Mouse (Mus musculus) heart, postnatal 25 days (tissue): ENCODE measurements around the gene Hdgfl3. TPM values are rescaled to one million over a fixed set of nuclear protein-coding genes. Genes with fewer than 3 reads are reported as not detected.

Source experiments
- DNase-seq: peaks from one replicate; pipeline ENCODE4 v3.0.0; 2022; ENCODE audit warnings: low spot score
- intact Hi-C: fragments of 180-260 bp; cut with DNase I; formaldehyde crosslinking; loops from one replicate; pipeline ENCODE4 v1.15.1; 2025
- total RNA-seq, 2 experiments: library from RNA; stranded (reverse); gene quantifications; 2 replicates each; pipeline ENCODE4 v1.2.3; 2021

Gene Hdgfl3
- total RNA-seq, 2 experiments from 2014 or later, result 6.6 to 7.2 TPM

DNA sequence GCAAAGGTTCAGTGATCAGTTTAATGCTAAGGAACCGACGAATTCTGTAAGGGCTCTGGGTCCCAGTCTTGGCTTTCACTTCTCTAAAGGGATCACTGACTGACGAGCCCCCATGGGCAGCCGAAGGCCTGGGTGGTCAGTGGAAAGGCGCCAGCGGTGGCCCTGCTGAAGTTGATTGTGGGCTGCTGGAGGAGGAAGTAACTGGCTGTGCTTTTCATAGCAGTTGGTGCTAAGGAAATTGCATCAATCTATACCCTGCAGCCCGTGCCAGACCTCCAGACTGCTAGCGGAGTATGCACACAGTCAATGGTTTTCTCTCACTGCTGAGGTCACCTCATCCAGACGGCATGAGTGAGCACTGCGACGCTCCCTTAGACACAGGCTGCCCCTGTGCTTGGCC, 74.2 kb downstream of the Hdgfl3 start:
- intact Hi-C loops, result loop anchor here (5.0 to 10.0 kb wide), 2 partner anchors 73 to 415 kb away; partner anchors contain the start of gene 3110040N11Rik
- no peak for DNase-seq

GRCm38 (mm10) chr7:81858968-81859721, 75.1 kb downstream of the Hdgfl3 start, which contains the start of gene Tm6sf1:
Tm6sf1 (plus strand) TSS chr7:81859001.
- no peak for DNase-seq
- intact Hi-C loops, result loop anchor here (2.0 kb wide), 1 partner anchor 30 kb away; the partner anchor contains the start of gene Btbd1

- intact Hi-C loops, result loop anchor here (2.0 kb wide), 1 partner anchor 29 kb away; the partner anchor contains the start of gene Btbd1
- no peak for DNase-seq
Measured at GRCm38 (mm10) chr7:81858236-81858635, 76.0 kb downstream of the Hdgfl3 start.

- no peak for DNase-seq
- intact Hi-C loops, result no loop called here
Measured at GRCm38 (mm10) chr7:81856221-81856620, 78.1 kb downstream of the Hdgfl3 start.

DNA sequence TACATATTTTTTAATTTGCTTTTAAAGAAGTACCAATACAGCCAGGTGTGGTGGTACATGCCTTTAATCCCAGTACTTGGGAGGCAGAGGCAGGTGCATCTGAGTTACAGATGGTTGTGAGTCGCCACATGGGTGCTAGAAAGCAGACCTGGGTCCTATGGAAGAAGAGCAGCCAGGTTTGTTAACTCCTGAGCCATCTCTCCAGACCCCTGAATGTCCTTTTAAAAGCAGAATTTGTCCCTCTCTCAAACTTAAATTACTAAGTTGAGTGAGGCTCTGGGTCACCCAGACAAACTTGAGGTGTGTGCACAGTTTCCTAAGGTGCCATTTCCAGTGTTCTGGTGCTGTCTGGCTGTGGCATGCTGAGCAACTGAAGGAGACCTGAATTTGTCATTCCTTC, 78.6 kb downstream of the Hdgfl3 start, which contains the start of gene Gm10160:
Gene Gm10160, minus strand, starts transcription at position 101 of the 400 bp plus-strand sequence.
- DNase-seq, result no peak
- intact Hi-C loops, result no loop called here

DNA sequence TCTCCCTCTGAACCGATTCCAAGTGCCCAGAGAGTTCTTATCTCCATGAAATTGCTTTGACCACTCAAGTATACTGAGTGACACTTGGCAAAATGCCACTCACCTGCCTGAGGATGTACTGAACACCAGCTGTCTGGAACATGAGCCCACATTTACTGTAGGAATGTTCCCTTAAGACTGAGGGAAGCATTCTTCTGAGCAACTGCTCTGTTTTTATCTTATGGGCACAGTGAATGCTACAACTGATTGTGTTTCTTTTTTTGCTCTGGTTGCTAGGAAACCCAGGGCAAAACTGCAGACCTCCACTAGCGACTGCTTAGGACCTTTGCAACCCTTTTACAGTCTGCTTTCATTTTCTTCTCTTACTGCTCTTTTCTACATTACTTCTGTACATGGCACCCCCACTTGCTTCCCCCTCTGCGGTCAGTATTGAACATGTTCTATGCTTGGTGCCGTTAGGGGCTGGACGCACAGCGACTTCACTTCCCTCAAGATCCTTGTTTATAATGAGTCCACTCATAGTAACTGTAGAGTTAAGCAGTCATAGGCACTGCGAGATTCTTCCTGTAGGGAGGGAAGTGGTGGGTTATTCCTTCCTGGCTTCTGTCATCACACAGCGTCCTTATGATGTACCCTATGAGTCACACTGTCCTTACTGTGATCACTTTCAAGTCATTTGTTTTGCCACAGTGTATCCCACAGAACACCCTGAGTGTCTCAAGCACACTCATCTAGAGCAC, 79.5 kb downstream of the Hdgfl3 start:
- intact Hi-C loops, result no loop called here
- DNase-seq, result no peak

- intact Hi-C loops, result no loop called here
- no peak for DNase-seq
Measured at GRCm38 (mm10) chr7:81851706-81852105, 82.6 kb downstream of the Hdgfl3 start.

GRCm38 (mm10) chr7:81850171-81850570, 84.1 kb downstream of the Hdgfl3 start:
- no peak for DNase-seq
- intact Hi-C loops, result no loop called here

- intact Hi-C loops, result no loop called here
- no peak for DNase-seq
Measured at GRCm38 (mm10) chr7:81849633-81850032, 84.6 kb downstream of the Hdgfl3 start.

DNA sequence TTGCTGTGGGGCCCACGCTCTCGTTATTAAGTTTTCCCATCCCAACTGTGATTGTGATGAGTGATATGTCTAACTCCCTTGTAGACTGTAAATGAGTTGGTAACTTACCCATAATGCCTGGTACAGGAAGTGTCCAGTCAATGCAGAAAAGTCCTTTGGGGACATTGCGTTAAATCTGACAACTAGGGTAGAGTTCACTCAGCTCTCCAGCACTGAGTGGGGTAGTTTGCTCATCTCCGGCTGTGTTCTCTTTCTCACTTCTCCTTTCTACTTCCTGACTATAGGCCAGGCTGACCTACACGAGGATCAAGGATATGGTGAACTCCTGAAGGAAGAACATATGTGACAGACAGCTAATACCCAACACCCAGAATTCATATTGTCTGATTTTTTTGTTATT, 85.1 kb downstream of the Hdgfl3 start:
- intact Hi-C loops, result no loop called here
- no peak for DNase-seq

- intact Hi-C loops, result no loop called here
- DNase-seq, result no peak
Measured at GRCm38 (mm10) chr7:81847777-81848176, 86.5 kb downstream of the Hdgfl3 start.

DNA sequence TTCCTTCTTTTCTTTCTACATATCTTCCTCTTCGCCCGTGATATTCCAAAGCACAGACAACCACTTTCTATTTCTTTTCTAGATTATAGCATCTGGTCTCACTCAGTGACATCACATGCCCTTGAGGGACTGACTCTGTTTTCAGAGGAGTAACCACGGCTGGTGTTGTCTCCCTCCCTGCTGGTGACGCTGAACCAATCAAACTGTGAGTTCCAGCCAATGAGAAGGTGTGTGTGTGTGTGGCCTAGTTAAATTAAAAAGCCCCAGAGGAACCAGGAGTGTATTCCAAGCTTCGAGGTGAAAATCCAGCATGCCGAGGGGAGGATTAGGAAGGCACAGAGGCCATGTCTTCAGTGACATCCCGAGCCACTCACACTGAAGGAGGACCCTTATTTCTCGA, 87.3 kb downstream of the Hdgfl3 start:
- no peak for DNase-seq
- intact Hi-C loops, result no loop called here

GRCm38 (mm10) chr7:81846008-81846407, 88.3 kb downstream of the Hdgfl3 start:
- no peak for DNase-seq
- intact Hi-C loops, result no loop called here

GRCm38 (mm10) chr7:81845313-81845712, 89.0 kb downstream of the Hdgfl3 start:
- intact Hi-C loops, result no loop called here
- DNase-seq, result no peak

DNA sequence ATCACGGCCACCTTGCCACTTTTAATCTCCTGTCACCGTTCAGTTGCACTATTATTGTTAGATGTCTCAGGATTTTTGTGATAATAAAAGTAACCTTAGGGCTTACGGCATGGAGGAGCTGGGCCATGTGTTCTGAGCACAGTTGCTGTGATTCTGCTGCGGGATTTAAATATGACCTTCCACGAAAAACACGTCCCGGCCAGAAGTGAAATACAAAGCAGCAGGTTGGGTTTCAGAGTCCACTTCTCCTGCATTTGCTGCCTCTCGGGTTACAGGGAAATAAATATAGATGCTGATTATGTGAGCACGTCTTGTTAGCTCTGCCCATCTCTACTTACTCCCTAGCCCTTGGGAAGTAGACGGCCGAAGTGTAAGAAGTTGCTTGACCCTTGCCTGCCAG, 89.5 kb downstream of the Hdgfl3 start:
- DNase-seq, result no peak
- intact Hi-C loops, result no loop called here

DNA sequence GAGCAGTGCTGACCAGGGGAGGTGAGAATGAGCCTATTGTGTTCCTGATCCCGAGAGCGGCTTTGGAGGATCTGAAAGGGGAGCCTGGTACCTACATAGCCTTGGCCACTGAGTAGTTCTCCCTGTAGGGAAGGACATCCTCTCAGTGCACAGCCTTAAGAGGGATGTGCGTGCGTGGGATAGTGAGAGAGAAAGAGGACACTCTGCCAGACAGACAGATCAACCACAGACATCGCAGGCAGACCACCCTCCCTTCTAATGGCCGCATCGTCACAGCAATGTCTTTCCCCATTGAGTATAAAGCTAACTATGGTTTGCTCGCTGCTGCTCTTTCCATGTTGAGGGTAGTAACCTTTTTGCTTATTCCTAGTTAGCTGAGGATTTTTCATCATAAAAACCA, 90.4 kb downstream of the Hdgfl3 start:
- intact Hi-C loops, result no loop called here
- DNase-seq, result no peak

DNA sequence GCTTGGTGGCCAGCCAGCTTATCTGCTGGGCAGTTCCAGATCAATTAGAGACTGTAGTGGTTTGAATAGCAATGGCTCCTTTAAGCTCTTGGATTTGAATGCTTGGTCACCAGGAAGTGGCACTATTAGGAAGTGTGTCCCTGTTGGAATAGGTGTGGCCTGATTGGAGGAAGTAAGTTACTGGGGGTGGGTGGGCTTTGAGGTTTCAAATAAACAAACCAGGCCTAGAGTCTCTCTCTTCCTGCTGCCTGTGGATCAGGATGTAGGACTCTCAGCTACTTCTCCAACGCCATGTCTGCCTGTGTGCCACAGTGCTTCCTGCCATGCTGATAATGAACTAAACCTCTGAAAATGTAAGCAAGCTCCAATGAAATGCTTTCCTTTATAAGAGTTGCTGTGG, 91.3 kb downstream of the Hdgfl3 start:
- intact Hi-C loops, result no loop called here
- DNase-seq, result no peak

- intact Hi-C loops, result no loop called here
Measured at GRCm38 (mm10) chr7:81842141-81842540, 92.1 kb downstream of the Hdgfl3 start.

GRCm38 (mm10) chr7:81841439-81841838, 92.8 kb downstream of the Hdgfl3 start:
- no peak for DNase-seq
- intact Hi-C loops, result no loop called here

More at GRCm38 (mm10) chr7:81842141-81842540, 92.1 kb downstream of the Hdgfl3 start:
- DNase-seq, result no peak

GRCm38 (mm10) chr7:81840661-81841181, 93.6 kb downstream of the Hdgfl3 start:
- intact Hi-C loops, result no loop called here
- no peak for DNase-seq

DNA sequence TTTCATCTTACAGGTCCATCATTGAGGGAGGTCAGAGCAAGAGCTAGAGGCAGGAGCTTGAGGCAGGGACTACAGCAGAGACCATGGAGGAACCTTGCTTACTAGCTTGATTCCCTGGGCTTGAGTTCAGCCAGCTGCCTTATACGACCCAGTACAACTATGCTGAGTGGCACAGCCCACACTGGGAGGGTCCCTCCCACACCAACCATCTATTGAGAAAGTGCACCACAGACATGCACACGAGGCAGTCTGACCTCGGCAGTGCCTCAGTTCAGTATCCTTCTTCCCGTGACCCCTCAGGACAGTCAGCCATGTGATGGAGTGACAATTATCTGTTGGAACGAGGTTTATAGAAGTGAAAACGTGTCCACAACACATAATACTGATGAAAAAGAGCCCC, 94.5 kb downstream of the Hdgfl3 start:
- no peak for DNase-seq
- intact Hi-C loops, result no loop called here
